Mouse (Mus musculus) midbrain, postnatal 0 days (tissue): ENCODE data around the gene Nme9. TPM values are rescaled to one million over a fixed set of nuclear protein-coding genes. Genes with fewer than 3 reads are reported as not detected.

ENCODE experiments used
- ATAC-seq: fragments of 200-750 bp; cut with Nextera tagmentation; 2 replicates; pipeline ENCODE4 v1.8.0; 2017; ENCODE audit warnings: moderate number of reproducible peaks, mild to moderate bottlenecking, moderate TSS enrichment, moderate library complexity; ENCODE audit not compliant: low FRiP score
- DNase-seq: peaks from one replicate; pipeline ENCODE4 v3.0.0-alpha.2; 2015; ENCODE audit warnings: low spot score
- H3K27ac ChIP-seq: fragments of 300-500 bp; sonication (generic); 2 replicates; pipeline ENCODE4 v1.5.1; 2014; ENCODE audit warnings: low read depth, mild to moderate bottlenecking, low read length, mixed read lengths
- H3K27me3 ChIP-seq: fragments of 300-500 bp; sonication (generic); 2 replicates; pipeline ENCODE4 v1.6.1; 2014; ENCODE audit warnings: low read length, control low read depth, mixed read lengths; ENCODE audit not compliant: insufficient read depth
- H3K36me3 ChIP-seq: fragments of 300-500 bp; sonication (generic); 2 replicates; pipeline ENCODE4 v1.6.1; 2014; ENCODE audit warnings: low read length, control low read depth, mixed read lengths; ENCODE audit not compliant: insufficient read depth
- H3K4me1 ChIP-seq: fragments of 300-500 bp; sonication (generic); 2 replicates; pipeline ENCODE4 v1.6.1; 2014; ENCODE audit warnings: mild to moderate bottlenecking, control low read depth, antibody characterized with exemption, low read length, mixed read lengths; ENCODE audit not compliant: insufficient read depth
- H3K4me2 ChIP-seq: fragments of 300-500 bp; sonication (generic); 2 replicates; pipeline ENCODE4 v1.6.1; 2014; ENCODE audit warnings: low read depth, mild to moderate bottlenecking, low read length, mixed read lengths; ENCODE audit not compliant: poor library complexity, severe bottlenecking
- H3K4me3 ChIP-seq: fragments of 300-500 bp; sonication (generic); 2 replicates; pipeline ENCODE4 v1.5.1; 2014; ENCODE audit warnings: low read depth, mild to moderate bottlenecking, low read length, moderate library complexity
- H3K9ac ChIP-seq: fragments of 300-500 bp; sonication (generic); replicated peaks from 2 replicates; pipeline ENCODE4 v1.6.1; 2014; ENCODE audit warnings: mild to moderate bottlenecking, low read length, moderate library complexity, mixed read lengths; ENCODE audit not compliant: poor library complexity, severe bottlenecking
- H3K9me3 ChIP-seq: fragments of 300-500 bp; sonication (generic); 2 replicates; pipeline ENCODE4 v1.6.1; 2016; ENCODE audit warnings: low read length, control low read depth
- CTCF ChIP-seq: IDR thresholded peaks from 2 replicates; pipeline ENCODE4 v1.5.1; 2016; ENCODE audit warnings: antibody characterized with exemption, mild to moderate bottlenecking
- WGBS: fragments of 180-500 bp; shearing (Covaris S2); extraction: QIAGEN DNeasy Blood & Tissue Kit; methylation state at CpG from one replicate; pipeline ENCODE4 v1.1.7; 2014; 5-methylcytosine and 5-hydroxymethylcytosine counted together
- polyA plus RNA-seq: library from polyadenylated mRNA; unstranded; fragments of >200 nt; fragmentation: Nextera tagmentation; extraction: Ambion mirVana; gene quantifications from 2 replicates; pipeline ENCODE4 v1.2.1, GENCODE M21; 2015
- total RNA-seq: library from RNA; depleted of rRNA; stranded (reverse); fragments of >200 nt; gene quantifications from 2 replicates; pipeline ENCODE4 v1.2.3, GENCODE M21; 2014

The Nme9 gene
- total and polyA plus RNA-seq, 2 experiments from 2014 or later, result 0.72 to 1.2 TPM

DNA sequence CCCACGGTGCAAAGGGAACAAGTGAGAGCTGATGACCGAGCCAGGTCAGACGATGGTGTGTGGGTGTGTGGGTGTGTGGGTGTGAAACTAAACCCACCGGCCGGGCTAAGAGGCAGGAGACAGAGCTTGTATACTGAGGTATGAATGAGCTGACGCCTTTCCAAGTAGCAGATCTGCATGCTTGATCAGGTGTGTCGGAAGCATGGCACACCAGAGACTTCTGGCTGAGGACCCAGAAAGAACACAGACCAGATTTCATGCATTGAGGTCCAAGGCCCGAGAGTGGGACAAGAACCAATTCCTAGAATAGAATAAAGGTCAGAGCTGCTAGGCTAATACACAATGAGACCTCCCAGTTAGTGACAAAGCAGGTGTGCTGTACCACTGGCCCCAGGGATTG, 12.2 kb upstream of the Nme9 start:
- H3K9ac ChIP-seq, result no peak overlapping the region
- no peak overlapping the region for H3K27ac ChIP-seq
- H3K36me3 ChIP-seq, result no peaks in the 10 kb centered on the region
- no peaks in the 10 kb centered on the region for H3K9me3 ChIP-seq
- no peak overlapping the region for H3K4me3 ChIP-seq
- 75% methylated on average over 8 of the region's 8 CpGs for WGBS
- no peaks in the 10 kb centered on the region for H3K27me3 ChIP-seq
- TF ChIP-seq CTCF, result no peak
- no peak for ATAC-seq
- peaks cover 14% of the 10 kb centered on the region; the same call in 1 of the 2 replicates for H3K4me1 ChIP-seq
- H3K4me2 ChIP-seq, result no peak overlapping the region
- DNase-seq, result no peak

DNA sequence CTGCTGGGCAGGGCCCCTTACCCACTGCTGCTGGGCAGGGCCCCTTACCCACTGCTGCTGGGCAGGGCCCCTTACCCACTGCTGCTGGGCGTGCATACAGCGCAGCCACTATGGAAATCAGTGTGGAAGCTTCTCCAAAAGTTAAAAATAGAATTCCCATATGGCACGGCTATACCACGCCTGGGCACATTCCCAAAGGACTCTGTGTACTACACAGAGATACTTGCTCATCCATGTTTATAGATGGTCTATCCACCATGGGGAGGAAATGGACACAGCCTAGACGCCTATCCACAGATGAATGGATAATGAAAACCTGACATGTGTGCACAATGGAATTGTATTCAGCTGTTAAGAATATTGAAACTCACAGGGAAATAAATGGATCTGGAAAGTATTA, 10.3 kb upstream of the Nme9 start:
- no peaks in the 10 kb centered on the region for H3K27me3 ChIP-seq
- ATAC-seq, result no peak
- TF ChIP-seq CTCF, result no peak

DNA sequence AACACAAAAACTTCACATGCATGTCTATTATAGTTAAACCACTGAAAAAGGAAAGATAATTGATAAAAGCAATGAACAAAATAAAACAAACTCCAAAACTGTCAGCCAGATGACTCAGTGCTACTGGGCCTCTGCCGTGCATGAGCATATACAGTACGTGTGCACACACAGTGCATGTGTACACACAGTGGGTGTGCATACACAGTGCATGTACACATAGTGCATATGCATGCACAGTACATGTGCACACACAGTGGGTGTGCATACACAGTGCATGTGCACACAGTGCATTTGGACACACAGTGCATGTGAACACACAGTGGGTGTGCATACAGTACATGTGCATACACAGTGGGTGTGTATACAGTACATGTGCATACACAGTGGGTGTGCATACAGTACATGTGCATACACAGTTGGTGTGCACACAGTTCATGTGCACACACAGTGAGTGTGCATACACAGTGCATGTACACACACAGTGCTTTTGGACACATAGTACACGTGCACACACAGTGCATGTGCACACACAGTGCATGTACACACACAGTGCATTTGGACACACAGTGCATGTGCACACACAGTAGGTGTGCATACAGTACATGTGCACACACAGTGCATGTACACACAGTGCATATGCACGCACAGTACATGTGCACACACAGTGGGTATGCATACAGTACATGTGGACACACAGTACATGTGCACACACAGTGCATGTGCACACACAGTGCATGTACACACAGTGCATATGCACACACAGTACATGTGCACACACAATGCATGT, 9.4 kb upstream of the Nme9 start:
- Histone ChIP-seq H3K9me3 (no peaks in the 10 kb centered on the region), H3K9ac (no peak overlapping the region), H3K4me1 (peaks cover 10% of the 10 kb centered on the region; the same call in 1 of the 2 replicates), H3K4me3 (no peak overlapping the region), H3K4me2 (no peak overlapping the region), H3K36me3 (no peaks in the 10 kb centered on the region), H3K27ac (no peak overlapping the region), H3K27me3 (no peaks in the 10 kb centered on the region)
- ATAC-seq (no peak), DNase-seq (no peak)
- WGBS, result 92% methylated on average over 4 of the region's 4 CpGs
- no peak for TF ChIP-seq CTCF

More for the DNA sequence above, 10.3 kb upstream of the Nme9 start:
- DNase-seq, result no peak
- no peaks in the 10 kb centered on the region for H3K9me3 ChIP-seq
- H3K4me1 ChIP-seq, result peaks cover 10% of the 10 kb centered on the region; the same call in 1 of the 2 replicates
- 78% methylated on average over 5 of the region's 5 CpGs for WGBS
- no peak overlapping the region for H3K27ac ChIP-seq
- H3K4me3 ChIP-seq, result no peak overlapping the region
- H3K36me3 ChIP-seq, result no peaks in the 10 kb centered on the region
- no peak overlapping the region for H3K4me2 ChIP-seq
- H3K9ac ChIP-seq, result no peak overlapping the region

- Histone ChIP-seq H3K9me3 (no peaks in the 10 kb centered on the region), H3K4me1 (0 out of 2 replicates have a peak, but pooled peaks cover 5% of the 10 kb centered on the region), H3K36me3 (no peaks in the 10 kb centered on the region), H3K9ac (no peak overlapping the region), H3K27me3 (no peaks in the 10 kb centered on the region), H3K4me2 (no peak overlapping the region), H3K27ac (no peak overlapping the region), H3K4me3 (no peak overlapping the region)
- no peak for DNase-seq
- ATAC-seq, result peak; percentile 31; the same call in 1 of the 2 replicates
- WGBS, result 25% methylated on average over 8 of the region's 8 CpGs
- peak; percentile 68 for TF ChIP-seq CTCF
These were observed 6.6 kb upstream of the Nme9 start for GRCm38 (mm10) chr9:99444590-99445178.

DNA sequence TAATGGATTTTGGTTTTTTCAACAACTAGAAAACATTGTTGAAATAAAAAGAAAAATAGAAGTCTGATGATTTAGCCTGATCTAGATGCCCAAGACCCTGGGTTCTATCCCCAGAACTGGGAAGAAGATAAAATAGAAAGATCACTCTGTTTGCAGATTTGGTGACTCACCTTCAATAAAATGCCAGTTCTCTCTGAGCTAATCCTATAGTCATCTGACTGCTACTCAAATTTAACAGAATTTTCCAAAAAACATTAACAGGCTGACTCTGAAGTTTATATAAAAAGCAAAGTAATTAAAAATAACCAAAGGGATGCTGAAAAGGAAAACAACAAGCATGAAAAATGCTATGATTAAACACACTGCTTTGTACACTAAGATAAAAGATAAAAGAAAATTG, 5.0 kb upstream of the Nme9 start:
- Histone ChIP-seq H3K4me2 (no peak overlapping the region), H3K27me3 (no peaks in the 10 kb centered on the region), H3K9me3 (no peaks in the 10 kb centered on the region), H3K4me1 (0 out of 2 replicates have a peak, but pooled peaks cover 5% of the 10 kb centered on the region), H3K27ac (no peak overlapping the region), H3K36me3 (no peaks in the 10 kb centered on the region), H3K9ac (no peak overlapping the region), H3K4me3 (no peak overlapping the region)
- no peak for DNase-seq
- no peak for TF ChIP-seq CTCF
- ATAC-seq, result no peak

DNA sequence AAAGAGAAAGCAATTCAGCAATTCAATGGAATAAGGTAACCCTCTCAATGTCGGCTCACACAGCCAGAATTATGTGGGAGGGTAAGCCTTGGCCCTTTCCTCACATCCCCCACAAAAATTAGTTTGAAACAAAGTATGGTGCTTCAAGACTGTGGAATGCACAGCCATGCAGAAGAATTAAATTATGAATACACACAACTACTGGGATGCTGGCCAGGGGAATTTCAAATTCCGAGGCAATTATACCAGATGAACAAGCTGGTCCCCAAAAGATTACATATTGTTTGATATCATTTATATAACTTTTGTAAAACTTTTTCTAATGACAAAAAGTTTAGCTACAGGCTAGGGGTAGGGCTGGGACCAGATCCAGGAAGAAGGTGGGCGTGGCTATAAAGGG, 4.0 kb upstream of the Nme9 start:
- Histone ChIP-seq H3K4me3 (no peak overlapping the region), H3K27ac (no peak overlapping the region), H3K4me1 (0 out of 2 replicates have a peak, but pooled peaks cover 5% of the 10 kb centered on the region), H3K9ac (no peak overlapping the region), H3K36me3 (no peaks in the 10 kb centered on the region), H3K9me3 (no peaks in the 10 kb centered on the region), H3K27me3 (no peaks in the 10 kb centered on the region), H3K4me2 (no peak overlapping the region)
- TF ChIP-seq CTCF, result no peak
- WGBS, result 75% methylated on average over 3 of the region's 3 CpGs
- no peak for DNase-seq
- no peak for ATAC-seq
